Mouse (Mus musculus) embryonic stem cell, embryonic (primary cell): Measurements from ENCODE around the gene Irf3.

Source experiments
- CTCF ChIA-PET, 4 experiments: fragments of 300-600 bp in 2 of 4; fragments of 350-600 bp in 2 of 4; sonication (Branson Sonifier 250); formaldehyde crosslinking; loops; one replicate each; lab custom pipeline; 2022; ENCODE audit warnings: inconsistent platforms in 2 of 4; lab: Charles Lee
- POLR2A ChIA-PET, 4 experiments: fragments of 300-600 bp in 2 of 4; fragments of 350-600 bp in 2 of 4; sonication (Branson Sonifier 250); formaldehyde crosslinking; loops; one replicate each; lab custom pipeline; 2022; ENCODE audit warnings: antibody characterized with exemption in 4 of 4, inconsistent platforms in 1 of 4; lab: Charles Lee

Irf3 gene

GRCm38 (mm10) chr7:44997231-44997939, at the start of gene Irf3:
Gene Irf3 (plus strand): TSS chr7:44997648.
- CTCF ChIA-PET = interaction anchor here (0.6 to 1.6 kb wide), 6 partner anchors 11 to 137 kb away, joined by 3 to 5 read pairs (median 4); partner anchors contain the start of gene Prmt1 (in 2 of the 4)
- POLR2A ChIA-PET = interaction anchor here in 3 of 4 experiments (0.6 to 14.1 kb wide), 43 partner anchors 8 to 631 kb away, joined by 3 to 246 read pairs (median 4); partner anchors contain the start of genes Prmt1 (in 3 of the 3), Rras (in 3 of the 3), Scaf1 (in 3 of the 3) and Akt1s1 (in 2 of the 3)

GRCm38 (mm10) chr7:44949922-44950321, 47.5 kb upstream of the Irf3 start:
- CTCF ChIA-PET = interaction anchor here in 3 of 4 experiments (1.0 to 1.4 kb wide), 4 partner anchors 8 to 89 kb away, joined by 3 to 4 read pairs (median 3); no protein-coding TSS in a partner anchor

GRCm38 (mm10) chr7:44951960-44952359, 45.5 kb upstream of the Irf3 start:
- POLR2A ChIA-PET = interaction anchor here (0.5 to 6.4 kb wide), 156 partner anchors 8 to 706 kb away, joined by 3 to 109 read pairs (median 6); partner anchors contain the start of genes Akt1s1 (in 3 of the 4), Ap2a1 (in 3 of the 4), Atf5 (in 3 of the 4) and Fuz (in 3 of the 4)
- CTCF ChIA-PET = interaction anchor here (0.6 to 2.4 kb wide), 32 partner anchors 11 to 349 kb away, joined by 3 to 32 read pairs (median 4); partner anchors contain the start of genes Ap2a1 (in 2 of the 4), Flt3l (in 1 of the 4), Pnkp (in 1 of the 4) and Prmt1 (in 1 of the 4)

More at GRCm38 (mm10) chr7:44949922-44950321, 47.5 kb upstream of the Irf3 start:
- POLR2A ChIA-PET = interaction anchor here (0.7 to 6.4 kb wide), 14 partner anchors 8 to 241 kb away, joined by 3 to 109 read pairs (median 5); partner anchors contain the start of genes Atf5 (in 2 of the 4), Il4i1 (in 2 of the 4), Nup62 (in 2 of the 4) and Tsks (in 2 of the 4)

- POLR2A ChIA-PET = interaction anchor here (0.5 to 6.4 kb wide), 170 partner anchors 9 to 691 kb away, joined by 3 to 109 read pairs (median 6); partner anchors contain the start of genes Tsks (in 4 of the 4), Akt1s1 (in 3 of the 4), Ap2a1 (in 3 of the 4) and Atf5 (in 3 of the 4)
- CTCF ChIA-PET = interaction anchor here (0.6 to 2.4 kb wide), 48 partner anchors 10 to 485 kb away, joined by 3 to 32 read pairs (median 3); partner anchors contain the start of genes Ap2a1 (in 2 of the 4), Aldh16a1 (in 1 of the 4), Flt3l (in 1 of the 4) and Josd2 (in 1 of the 4)
Measured at GRCm38 (mm10) chr7:44952611-44953306, 44.7 kb upstream of the Irf3 start.

GRCm38 (mm10) chr7:44953561-44953960, 43.9 kb upstream of the Irf3 start:
- ChIA-PET CTCF (interaction anchor here in 1 of 4 experiments (0.9 to 2.0 kb wide), 4 partner anchors 16 to 93 kb away, joined by 3 to 5 read pairs (median 3); no protein-coding TSS in a partner anchor), POLR2A (interaction anchor here in 3 of 4 experiments (0.7 to 6.4 kb wide), 12 partner anchors 10 to 177 kb away, joined by 3 to 98 read pairs (median 10); partner anchors contain the start of genes Prmt1 (in 2 of the 3), Akt1s1 (in 1 of the 3), Cpt1c (in 1 of the 3) and Fuz (in 1 of the 3))

GRCm38 (mm10) chr7:44954091-44954885, 43.2 kb upstream of the Irf3 start:
- POLR2A ChIA-PET = interaction anchor here in 3 of 4 experiments (0.6 to 6.4 kb wide), 12 partner anchors 9 to 171 kb away, joined by 3 to 98 read pairs (median 4); partner anchors contain the start of genes Akt1s1 (in 1 of the 3), Cpt1c (in 1 of the 3), Il4i1 (in 1 of the 3) and Nup62 (in 1 of the 3)
- CTCF ChIA-PET = interaction anchor here in 3 of 4 experiments (0.6 to 2.0 kb wide), 9 partner anchors 10 to 94 kb away, joined by 3 to 6 read pairs (median 3); no protein-coding TSS in a partner anchor

GRCm38 (mm10) chr7:44955628-44956027, 41.8 kb upstream of the Irf3 start:
- CTCF ChIA-PET = interaction anchor here (0.6 to 2.1 kb wide), 8 partner anchors 10 to 280 kb away, joined by 3 to 7 read pairs (median 3); partner anchors contain the start of gene Ap2a1 (in 1 of the 4)

GRCm38 (mm10) chr7:44956266-44956665, 41.2 kb upstream of the Irf3 start:
- ChIA-PET CTCF (interaction anchor here in 3 of 4 experiments (0.6 to 2.4 kb wide), 7 partner anchors 9 to 31 kb away, joined by 3 to 9 read pairs (median 5); partner anchors contain the start of gene Prmt1 (in 1 of the 3)), POLR2A (interaction anchor here in 2 of 4 experiments (0.7 to 4.7 kb wide), 17 partner anchors 8 to 247 kb away, joined by 3 to 42 read pairs (median 5); partner anchors contain the start of genes Ap2a1 (in 2 of the 2), Izumo2 (in 1 of the 2), Prmt1 (in 1 of the 2) and Ptov1 (in 1 of the 2))

More at GRCm38 (mm10) chr7:44955628-44956027, 41.8 kb upstream of the Irf3 start:
- POLR2A ChIA-PET = interaction anchor here in 2 of 4 experiments (0.7 to 4.7 kb wide), 9 partner anchors 10 to 141 kb away, joined by 3 to 42 read pairs (median 6); partner anchors contain the start of genes Ap2a1 (in 1 of the 2) and Prmt1 (in 1 of the 2)

GRCm38 (mm10) chr7:44957183-44957835, 40.1 kb upstream of the Irf3 start:
- POLR2A ChIA-PET = interaction anchor here (0.6 to 4.7 kb wide), 39 partner anchors 8 to 254 kb away, joined by 3 to 42 read pairs (median 4); partner anchors contain the start of genes Izumo2 (in 3 of the 4), Ap2a1 (in 2 of the 4), Prmt1 (in 1 of the 4) and Ptov1 (in 1 of the 4)
- CTCF ChIA-PET = interaction anchor here (0.6 to 2.4 kb wide), 32 partner anchors 8 to 291 kb away, joined by 3 to 12 read pairs (median 5); partner anchors contain the start of genes Ap2a1 (in 3 of the 4), Prmt1 (in 2 of the 4), Izumo2 (in 1 of the 4) and Rras (in 1 of the 4)

GRCm38 (mm10) chr7:44958208-44958607, 39.2 kb upstream of the Irf3 start:
- POLR2A ChIA-PET = interaction anchor here (0.5 to 4.7 kb wide), 32 partner anchors 9 to 833 kb away, joined by 3 to 42 read pairs (median 4); partner anchors contain the start of genes Izumo2 (in 3 of the 4), Ap2a1 (in 2 of the 4), Ptov1 (in 2 of the 4) and Med25 (in 1 of the 4)
- CTCF ChIA-PET = interaction anchor here (0.6 to 2.4 kb wide), 41 partner anchors 9 to 431 kb away, joined by 3 to 12 read pairs (median 4); partner anchors contain the start of genes Ap2a1 (in 3 of the 4), Flt3l (in 1 of the 4), Gm45713 (in 1 of the 4) and Il4i1 (in 1 of the 4)

GRCm38 (mm10) chr7:44959281-44959680, 38.2 kb upstream of the Irf3 start:
- ChIA-PET POLR2A (interaction anchor here in 2 of 4 experiments (0.6 to 4.7 kb wide), 5 partner anchors 11 to 458 kb away, joined by 3 to 42 read pairs (median 5); no protein-coding TSS in a partner anchor), CTCF (interaction anchor here in 2 of 4 experiments (0.5 to 1.4 kb wide), 3 partner anchors 20 to 33 kb away, joined by 3 read pairs; no protein-coding TSS in a partner anchor)

- CTCF ChIA-PET = no interaction called here
- POLR2A ChIA-PET = interaction anchor here in 2 of 4 experiments (0.6 to 3.1 kb wide), 7 partner anchors 8 to 457 kb away, joined by 3 to 14 read pairs (median 4); partner anchors contain the start of gene Prmt1 (in 1 of the 2)
Measured at GRCm38 (mm10) chr7:44959874-44960511, 37.5 kb upstream of the Irf3 start.

GRCm38 (mm10) chr7:44960512-44960910, 36.9 kb upstream of the Irf3 start:
- CTCF ChIA-PET = no interaction called here
- POLR2A ChIA-PET = interaction anchor here in 2 of 4 experiments (1.1 to 3.1 kb wide), 4 partner anchors 8 to 26 kb away, joined by 3 to 14 read pairs (median 7); partner anchors contain the start of gene Prmt1 (in 1 of the 2)

GRCm38 (mm10) chr7:44962337-44962736, 35.1 kb upstream of the Irf3 start:
- CTCF ChIA-PET = interaction anchor here in 3 of 4 experiments (0.5 to 1.6 kb wide), 5 partner anchors 10 to 196 kb away, joined by 3 to 4 read pairs (median 4); partner anchors contain the start of gene Cpt1c (in 1 of the 3)

More at GRCm38 (mm10) chr7:44962337-44962736, 35.1 kb upstream of the Irf3 start:
- POLR2A ChIA-PET = interaction anchor here in 2 of 4 experiments (0.6 to 3.1 kb wide), 14 partner anchors 8 to 499 kb away, joined by 3 to 14 read pairs (median 4); partner anchors contain the start of genes Ap2a1 (in 2 of the 2), Atf5 (in 1 of the 2), Il4i1 (in 1 of the 2) and Nup62 (in 1 of the 2)
